Mouse (Mus musculus) brain, embryonic 14.5 days (tissue): ENCODE data around the gene Riok1.

Source experiments
- CTCF ChIP-seq: fragments of 200-500 bp; IDR thresholded peaks from 2 replicates; pipeline ENCODE4 v1.5.1; 2012; ENCODE audit warnings: inconsistent platforms, mild to moderate bottlenecking, moderate library complexity, borderline replicate concordance; ENCODE audit not compliant: insufficient read depth, insufficient read length; ENCODE audit errors: extremely low read depth
- POLR2A ChIP-seq: fragments of 200-500 bp; IDR thresholded peaks from 2 replicates; pipeline ENCODE4 v1.6.1; 2012; ENCODE audit warnings: mild to moderate bottlenecking, inconsistent platforms, borderline replicate concordance; ENCODE audit not compliant: poor library complexity, insufficient read depth, insufficient read length, severe bottlenecking; ENCODE audit errors: extremely low read depth

- TF ChIP-seq CTCF (no peak), POLR2A (no peak)
Observed at GRCm38 (mm10) chr13:38080014-38080413, 43.2 kb downstream of the Riok1 start.
